Mouse (Mus musculus): ENCODE data around the gene Lfng. TPM values are rescaled to one million over a fixed set of nuclear protein-coding genes. Genes with fewer than 3 reads are reported as not detected.

Lfng gene
- total and polyA plus RNA-seq, 2 experiments from 2014 or later: 20.1 to 56.6 TPM

- H3K9ac ChIP-seq (replicated peaks; ENCODE audit: low read length, poor library complexity, severe bottlenecking): 0 out of 2 replicates have a peak overlapping the region, but pooled peaks have one; percentile 33
- H3K4me3 ChIP-seq (ENCODE audit: low read depth, low read length): no peak overlapping the region
- no peak overlapping the region for H3K27ac ChIP-seq (ENCODE audit: low read depth, low read length)
- WGBS: 64% methylated on average over 2 of the region's 2 CpGs
- H3K4me2 ChIP-seq (ENCODE audit: low read depth, low read length, poor library complexity, severe bottlenecking): no peak overlapping the region
- H3K36me3 ChIP-seq (ENCODE audit: insufficient read depth, low read length): peaks cover 11% of the 10 kb centered on the region
- H3K4me1 ChIP-seq (ENCODE audit: insufficient read depth, low read length): peaks cover 8% of the 10 kb centered on the region; the same call in 1 of the 2 replicates
- ATAC-seq (ENCODE audit: low FRiP score): no peak
- H3K9me3 ChIP-seq (ENCODE audit: low read length): no peaks in the 10 kb centered on the region
- peak; percentile 57 for TF ChIP-seq CTCF (IDR thresholded peaks at IDR 0.05)
- DNase-seq (ENCODE audit: low spot score): no peak
- H3K27me3 ChIP-seq (ENCODE audit: insufficient read depth, low read length): no peaks in the 10 kb centered on the region
These were observed 33.7 kb downstream of the Lfng start for GRCm38 (mm10) chr5:140640812-140641211.

- ATAC-seq (ENCODE audit: low FRiP score) (no peak), DNase-seq (ENCODE audit: low spot score) (no peak)
- Histone ChIP-seq H3K4me3 (ENCODE audit: low read depth, low read length) (no peak overlapping the region), H3K9me3 (ENCODE audit: low read length) (no peaks in the 10 kb centered on the region), H3K27me3 (ENCODE audit: insufficient read depth, low read length) (no peaks in the 10 kb centered on the region), H3K9ac (replicated peaks; ENCODE audit: low read length, poor library complexity, severe bottlenecking) (no peak overlapping the region), H3K4me2 (ENCODE audit: low read depth, low read length, poor library complexity, severe bottlenecking) (no peak overlapping the region), H3K4me1 (ENCODE audit: insufficient read depth, low read length) (peaks cover 14% of the 10 kb centered on the region), H3K36me3 (ENCODE audit: insufficient read depth, low read length) (0 out of 2 replicates have a peak, but pooled peaks cover 8% of the 10 kb centered on the region), H3K27ac (ENCODE audit: low read depth, low read length) (no peak overlapping the region; the same call in 1 of the 2 replicates)
- WGBS: 68% methylated on average over 10 of the region's 10 CpGs
- TF ChIP-seq CTCF (IDR thresholded peaks at IDR 0.05): no peak
These were observed 34.3 kb downstream of the Lfng start for GRCm38 (mm10) chr5:140641254-140641928.

- H3K4me1 ChIP-seq (ENCODE audit: insufficient read depth, low read length): peaks cover 14% of the 10 kb centered on the region
- H3K27me3 ChIP-seq (ENCODE audit: insufficient read depth, low read length): no peaks in the 10 kb centered on the region
- WGBS: 61% methylated on average over 3 of the region's 3 CpGs
- H3K9ac ChIP-seq (replicated peaks; ENCODE audit: low read length, poor library complexity, severe bottlenecking): no peak overlapping the region
- no peak for DNase-seq (ENCODE audit: low spot score)
- H3K27ac ChIP-seq (ENCODE audit: low read depth, low read length): no peak overlapping the region
- ATAC-seq (ENCODE audit: low FRiP score): no peak
- TF ChIP-seq CTCF (IDR thresholded peaks at IDR 0.05): no peak
- H3K9me3 ChIP-seq (ENCODE audit: low read length): no peaks in the 10 kb centered on the region
- H3K4me2 ChIP-seq (ENCODE audit: low read depth, low read length, poor library complexity, severe bottlenecking): no peak overlapping the region
- H3K4me3 ChIP-seq (ENCODE audit: low read depth, low read length): no peak overlapping the region
- 0 out of 2 replicates have a peak, but pooled peaks cover 8% of the 10 kb centered on the region for H3K36me3 ChIP-seq (ENCODE audit: insufficient read depth, low read length)
These were observed 35.0 kb downstream of the Lfng start for GRCm38 (mm10) chr5:140642076-140642475.

- DNase-seq (ENCODE audit: low spot score) (no peak), ATAC-seq (ENCODE audit: low FRiP score) (no peak)
- H3K4me1 ChIP-seq (ENCODE audit: insufficient read depth, low read length): peaks cover 14% of the 10 kb centered on the region
- H3K9me3 ChIP-seq (ENCODE audit: low read length): no peaks in the 10 kb centered on the region
- H3K27me3 ChIP-seq (ENCODE audit: insufficient read depth, low read length): no peaks in the 10 kb centered on the region
- 0 out of 2 replicates have a peak, but pooled peaks cover 3% of the 10 kb centered on the region for H3K36me3 ChIP-seq (ENCODE audit: insufficient read depth, low read length)
- no peak overlapping the region for H3K27ac ChIP-seq (ENCODE audit: low read depth, low read length)
- 87% methylated on average over 6 of the region's 6 CpGs for WGBS
- TF ChIP-seq CTCF (IDR thresholded peaks at IDR 0.05): peak; percentile 56
- H3K9ac ChIP-seq (replicated peaks; ENCODE audit: low read length, poor library complexity, severe bottlenecking): no peak overlapping the region
- H3K4me3 ChIP-seq (ENCODE audit: low read depth, low read length): no peak overlapping the region
- no peak overlapping the region for H3K4me2 ChIP-seq (ENCODE audit: low read depth, low read length, poor library complexity, severe bottlenecking)
These were observed 37.1 kb downstream of the Lfng start for GRCm38 (mm10) chr5:140644263-140644662.

- Histone ChIP-seq H3K9ac (replicated peaks; ENCODE audit: low read length, poor library complexity, severe bottlenecking) (peak overlapping the region; percentile 26; the same call in 1 of the 2 replicates), H3K4me3 (ENCODE audit: low read depth, low read length) (peak overlapping the region; percentile 3; the same call in 1 of the 2 replicates), H3K4me1 (ENCODE audit: insufficient read depth, low read length) (peaks cover 19% of the 10 kb centered on the region), H3K27ac (ENCODE audit: low read depth, low read length) (peak overlapping the region; percentile 32; the same call in 1 of the 2 replicates), H3K9me3 (ENCODE audit: low read length) (no peaks in the 10 kb centered on the region), H3K36me3 (ENCODE audit: insufficient read depth, low read length) (0 out of 2 replicates have a peak, but pooled peaks cover 3% of the 10 kb centered on the region), H3K27me3 (ENCODE audit: insufficient read depth, low read length) (no peaks in the 10 kb centered on the region), H3K4me2 (ENCODE audit: low read depth, low read length, poor library complexity, severe bottlenecking) (peak overlapping the region; percentile 98)
- WGBS: 42% methylated on average over 15 of the region's 15 CpGs
- ATAC-seq (ENCODE audit: low FRiP score): no peak
- DNase-seq (ENCODE audit: low spot score): no peak
- no peak for TF ChIP-seq CTCF (IDR thresholded peaks at IDR 0.05)
These were observed 37.6 kb downstream of the Lfng start for GRCm38 (mm10) chr5:140644702-140645201.

- Histone ChIP-seq H3K27ac (ENCODE audit: low read depth, low read length) (peak overlapping the region; percentile 32; the same call in 1 of the 2 replicates), H3K4me3 (ENCODE audit: low read depth, low read length) (0 out of 2 replicates have a peak overlapping the region, but pooled peaks have one; percentile 3), H3K36me3 (ENCODE audit: insufficient read depth, low read length) (0 out of 2 replicates have a peak, but pooled peaks cover 3% of the 10 kb centered on the region), H3K27me3 (ENCODE audit: insufficient read depth, low read length) (no peaks in the 10 kb centered on the region), H3K4me2 (ENCODE audit: low read depth, low read length, poor library complexity, severe bottlenecking) (peak overlapping the region; percentile 98), H3K9ac (replicated peaks; ENCODE audit: low read length, poor library complexity, severe bottlenecking) (no peak overlapping the region; the same call in 1 of the 2 replicates), H3K4me1 (ENCODE audit: insufficient read depth, low read length) (peaks cover 24% of the 10 kb centered on the region), H3K9me3 (ENCODE audit: low read length) (no peaks in the 10 kb centered on the region)
- ATAC-seq (ENCODE audit: low FRiP score): no peak
- TF ChIP-seq CTCF (IDR thresholded peaks at IDR 0.05): no peak
- no peak for DNase-seq (ENCODE audit: low spot score)
- 83% methylated on average over 4 of the region's 4 CpGs for WGBS
These were observed 38.3 kb downstream of the Lfng start for GRCm38 (mm10) chr5:140645454-140645853.

Data from midbrain, postnatal 0 days (tissue).